Mouse (Mus musculus) left cerebral cortex, postnatal 14 days (tissue): ENCODE measurements around the gene Rabgef1. TPM values are rescaled to one million over a fixed set of nuclear protein-coding genes. Genes with fewer than 3 reads are reported as not detected.

Experiments
- DNase-seq, 2 experiments: peaks; one replicate each; pipeline ENCODE4 v3.0.0; 2021 to 2022; ENCODE audit warnings: low spot score in 2 of 2, mixed read lengths in 1 of 2
- intact Hi-C: fragments of 180-260 bp; cut with DNase I; formaldehyde crosslinking; loops from one replicate; pipeline ENCODE4 v1.15.1; 2025
- long read RNA-seq, 2 experiments: library from polyadenylated mRNA; stranded (forward); transcript quantifications; one replicate each; pipeline ENCODE4 v2.0.0; 2021
- total RNA-seq, 2 experiments: library from RNA; stranded (reverse); gene quantifications; 2 replicates each; pipeline ENCODE4 v1.2.3; 2021

Rabgef1 gene
- 10 to 100 TPM; 43.8 to 47.2 TPM for total RNA-seq
- long read RNA-seq, experiment 1, transcript Rabgef1-203 (9 exons, 2,690 nt) = major isoform, 20 of 56 reads
- long read RNA-seq, experiment 1, partial matches to known transcripts = 2 of 56 reads
- long read RNA-seq, experiment 1, other reads (novel, unspliced or antisense) = 30 of 56 reads
- long read RNA-seq, experiment 2, transcript Rabgef1-203 (9 exons, 2,690 nt) = major isoform, 22 of 51 reads
- long read RNA-seq, experiment 2, partial matches to known transcripts = 4 of 51 reads
- long read RNA-seq, experiment 2, other reads (novel, unspliced or antisense) = 23 of 51 reads

DNA sequence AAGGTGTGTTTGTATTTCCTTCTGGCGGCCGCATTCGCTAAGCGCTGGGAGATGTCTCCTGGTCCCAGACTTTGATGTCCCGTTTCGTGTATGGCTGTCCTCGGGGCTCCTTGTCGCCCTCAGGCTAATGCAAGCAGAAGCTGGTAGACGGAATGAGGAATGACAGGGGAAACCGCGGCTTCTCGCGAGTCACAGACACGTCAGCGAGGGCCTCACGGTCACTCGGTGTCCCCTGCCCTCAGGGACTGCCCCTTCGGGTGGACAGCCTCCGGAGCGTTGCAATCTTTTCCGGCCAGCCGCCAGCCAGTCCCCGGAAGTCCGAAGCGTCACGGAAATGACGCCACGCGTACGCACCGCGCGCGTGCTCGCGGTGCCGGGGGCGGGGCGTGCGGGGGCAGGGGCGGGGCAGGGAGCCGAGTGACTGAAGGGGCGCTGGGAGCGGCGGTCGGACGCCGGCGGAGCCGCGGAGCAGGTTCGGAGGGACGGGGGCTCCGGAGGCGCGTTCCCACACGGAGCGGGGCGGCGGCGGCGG, at the start of gene Rabgef1:
Rabgef1 (plus strand) TSS at position 376 of the 532 bp plus-strand sequence.
- intact Hi-C loops = loop anchor here (5.0 kb wide), 1 partner anchor 51 kb away; no protein-coding TSS in a partner anchor
- peak; percentile 91 to 92 for DNase-seq

DNA sequence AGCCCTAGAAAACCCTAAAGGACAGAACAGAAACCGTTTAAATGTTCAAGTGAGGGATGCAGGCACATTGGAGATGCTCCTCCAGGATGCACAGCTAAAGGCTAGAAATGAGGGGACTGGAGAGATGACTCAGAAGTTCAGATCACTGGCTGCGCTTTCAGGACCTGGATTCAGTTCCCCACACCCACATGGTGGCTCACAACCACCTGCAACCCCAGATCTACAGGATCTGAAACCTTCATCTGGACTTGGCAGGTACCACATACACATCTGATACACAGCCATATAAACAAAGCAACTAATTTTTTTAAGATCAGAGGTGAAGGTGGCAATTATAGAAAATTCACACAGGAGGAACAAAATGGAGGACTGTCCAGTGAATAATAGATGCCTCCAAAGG, 49.2 kb upstream of the Rabgef1 start:
- no peak for DNase-seq
- intact Hi-C loops = no loop called here

DNA sequence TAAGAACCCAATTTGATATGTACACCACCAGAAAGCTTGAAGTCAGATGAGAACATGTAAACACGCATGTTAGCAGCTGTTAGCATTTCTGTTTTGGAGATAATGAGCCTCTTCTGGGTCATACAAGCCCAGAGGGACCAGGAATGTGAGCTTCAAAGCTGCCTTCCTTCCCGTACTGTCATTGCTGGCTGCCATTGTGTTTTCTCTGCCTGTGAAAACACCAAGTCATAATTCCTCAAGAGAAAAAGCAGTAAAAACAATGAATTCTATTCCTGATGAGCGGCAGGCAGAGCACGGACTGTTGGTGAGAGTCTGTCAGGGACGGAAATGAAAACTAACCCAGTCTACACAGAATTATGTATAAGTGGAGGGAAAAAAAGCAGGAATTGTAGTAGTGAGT, 47.3 kb upstream of the Rabgef1 start:
- intact Hi-C loops = no loop called here
- DNase-seq = no peak

GRCm38 (mm10) chr5:130128686-130129523, 42.7 kb upstream of the Rabgef1 start:
- intact Hi-C loops = no loop called here
- no peak for DNase-seq

GRCm38 (mm10) chr5:130129524-130129793, 42.1 kb upstream of the Rabgef1 start:
- DNase-seq = no peak
- intact Hi-C loops = no loop called here

DNA sequence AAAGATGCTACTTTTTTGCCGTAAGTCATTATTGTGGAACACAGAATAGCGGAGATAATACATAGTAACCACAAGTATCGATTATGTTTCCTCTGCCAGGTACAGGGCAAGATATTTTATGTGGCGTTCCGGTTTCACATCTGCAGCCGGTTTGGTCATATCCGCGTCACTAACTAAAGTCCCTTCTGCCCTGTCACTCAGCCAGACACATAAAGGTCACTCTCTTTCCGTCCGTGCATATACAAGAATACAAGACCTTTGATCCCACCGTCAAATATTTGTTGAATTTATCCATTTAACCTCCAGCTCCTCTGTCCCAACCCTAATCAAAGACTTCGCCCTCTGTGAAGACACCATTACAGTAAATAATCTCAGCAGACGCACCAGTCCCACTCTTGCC, 35.0 kb upstream of the Rabgef1 start:
- intact Hi-C loops = loop anchor here (5.0 kb wide), 2 partner anchors 94 to 114 kb away; no protein-coding TSS in a partner anchor
- no peak for DNase-seq

DNA sequence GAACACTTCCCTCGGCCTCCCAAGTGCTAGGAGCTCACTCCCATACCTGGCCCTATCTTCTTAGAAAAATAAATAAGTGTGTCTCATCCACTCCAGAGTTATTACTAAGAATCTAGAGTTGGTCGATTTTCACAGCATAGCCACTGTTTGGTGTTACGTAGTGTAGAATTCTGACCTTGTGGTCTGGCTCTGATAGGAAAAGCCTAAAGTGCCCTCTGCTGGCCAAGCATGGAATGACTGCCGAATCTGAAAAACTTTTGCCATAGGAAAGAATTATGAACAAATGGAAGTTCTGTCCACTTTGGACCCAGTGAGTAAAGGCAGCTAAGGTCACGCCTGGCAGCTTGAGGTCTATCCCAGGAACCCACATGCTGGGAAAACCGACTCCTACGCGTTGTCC, 32.2 kb upstream of the Rabgef1 start:
- DNase-seq = peak; percentile 69 to 85
- intact Hi-C loops = loop anchor here (5.0 kb wide), 2 partner anchors 97 to 117 kb away; no protein-coding TSS in a partner anchor

DNA sequence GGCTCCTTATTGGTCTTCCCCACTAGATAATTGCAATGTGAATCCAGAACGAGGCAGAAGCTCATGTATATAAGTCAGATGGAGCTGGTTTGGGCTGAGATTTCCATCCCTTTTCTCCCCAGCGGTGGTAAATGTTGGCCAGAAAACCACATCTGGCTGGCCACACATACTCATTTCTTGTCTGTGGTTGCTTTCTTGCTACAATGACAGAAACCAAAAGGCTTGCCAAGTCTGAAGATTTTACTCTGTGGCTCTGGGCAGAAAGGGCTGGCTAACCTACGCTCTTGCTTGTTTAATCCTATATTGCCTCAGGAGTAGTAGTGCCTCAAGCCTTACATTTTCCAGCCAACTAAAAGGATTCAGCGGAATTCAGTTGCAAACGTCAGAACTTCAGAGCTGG, 30.5 kb upstream of the Rabgef1 start:
- no peak for DNase-seq
- intact Hi-C loops = loop anchor here (5.0 kb wide), 1 partner anchor 64 kb away; no protein-coding TSS in a partner anchor

DNA sequence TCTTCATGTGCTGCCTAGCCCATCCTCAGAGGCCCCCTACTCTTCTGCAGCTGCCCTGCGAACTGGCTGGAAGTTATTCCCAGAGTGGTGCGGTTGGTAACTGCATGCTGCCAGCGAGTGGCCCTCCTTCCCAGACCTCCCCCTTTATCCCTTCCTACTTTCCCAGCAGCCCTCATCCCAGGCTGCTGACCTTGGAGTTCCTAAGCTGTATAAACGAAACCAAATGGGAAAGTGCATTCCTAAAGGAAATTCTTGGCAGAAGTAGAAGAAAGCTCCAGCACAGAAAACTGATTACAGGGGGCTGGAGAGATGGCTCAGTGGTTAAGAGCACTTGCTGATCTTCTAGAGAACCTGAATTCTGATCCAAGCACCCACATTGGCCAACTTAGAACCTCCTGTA, 29.6 kb upstream of the Rabgef1 start:
- intact Hi-C loops = loop anchor here (5.0 kb wide), 1 partner anchor 65 kb away; no protein-coding TSS in a partner anchor
- DNase-seq = no peak

DNA sequence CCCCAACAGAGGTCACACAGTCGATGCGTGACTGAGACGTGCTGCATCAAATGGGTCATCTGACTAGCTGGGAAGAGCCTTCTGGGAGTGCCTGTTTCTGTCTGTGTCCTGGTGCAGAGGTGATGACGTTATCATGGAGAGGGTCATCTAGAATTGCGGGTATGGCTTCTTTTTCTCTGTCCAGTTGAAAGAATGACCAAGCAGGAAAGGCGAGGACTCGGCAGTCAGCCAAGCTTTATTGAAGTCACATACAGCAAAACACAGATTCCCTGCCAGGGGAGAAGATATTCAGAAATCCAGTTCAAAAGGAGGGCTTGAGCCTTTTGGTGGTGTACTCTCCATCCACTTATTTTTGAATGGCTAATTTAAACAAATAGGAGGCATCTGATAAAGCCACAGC, 28.5 kb upstream of the Rabgef1 start:
- intact Hi-C loops = loop anchor here (5.0 kb wide), 1 partner anchor 66 kb away; no protein-coding TSS in a partner anchor
- DNase-seq = no peak

DNA sequence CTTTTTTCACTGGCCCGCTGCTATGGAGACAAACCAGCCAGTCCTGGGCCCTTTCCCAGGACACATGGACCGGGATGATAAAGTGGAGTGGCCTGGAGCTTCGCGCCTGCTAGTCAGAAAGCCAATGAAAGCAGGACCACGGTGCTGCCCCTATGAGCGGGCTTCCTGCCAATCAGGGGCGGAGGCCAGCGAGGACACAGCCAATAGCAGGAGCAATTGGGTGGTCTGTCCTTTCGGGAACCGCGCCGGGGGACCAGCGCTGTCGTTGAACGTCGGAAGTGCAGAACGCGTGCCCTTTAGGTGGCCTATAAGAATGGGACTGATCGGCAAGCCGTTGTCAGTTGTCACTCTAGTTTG, 27.6 kb upstream of the Rabgef1 start:
- intact Hi-C loops = loop anchor here (5.0 kb wide), 1 partner anchor 67 kb away; no protein-coding TSS in a partner anchor
- DNase-seq = peak; percentile 79 to 85

GRCm38 (mm10) chr5:130144334-130145312, 27.0 kb upstream of the Rabgef1 start, which contains the start of gene Kctd7:
TSS of gene Kctd7 (plus strand) at chr5:130144861.
- peak; percentile 98 to 99 for DNase-seq
- intact Hi-C loops = loop anchor here (5.0 kb wide), 1 partner anchor 67 kb away; no protein-coding TSS in a partner anchor

DNA sequence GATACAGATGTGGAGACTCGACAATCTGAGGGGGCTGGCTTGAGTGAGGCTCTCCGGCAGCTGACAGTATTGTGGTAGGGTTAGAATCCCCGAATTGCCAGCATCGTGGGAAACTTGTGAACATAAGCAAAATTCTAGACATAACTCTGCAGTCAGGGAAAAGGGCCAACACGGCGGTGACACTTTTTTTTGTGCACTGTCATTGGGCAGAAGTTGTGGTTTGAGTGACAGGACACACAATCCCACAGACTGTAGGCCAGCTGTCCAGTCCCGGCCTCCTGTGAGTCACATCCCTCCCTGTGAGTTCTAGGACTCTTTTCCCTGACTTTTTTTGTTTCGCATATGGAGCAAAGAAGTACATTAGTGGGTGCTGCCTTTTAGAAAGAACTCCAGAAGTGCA, 25.6 kb upstream of the Rabgef1 start:
- peak; percentile 24 to 57 for DNase-seq
- intact Hi-C loops = no loop called here

DNA sequence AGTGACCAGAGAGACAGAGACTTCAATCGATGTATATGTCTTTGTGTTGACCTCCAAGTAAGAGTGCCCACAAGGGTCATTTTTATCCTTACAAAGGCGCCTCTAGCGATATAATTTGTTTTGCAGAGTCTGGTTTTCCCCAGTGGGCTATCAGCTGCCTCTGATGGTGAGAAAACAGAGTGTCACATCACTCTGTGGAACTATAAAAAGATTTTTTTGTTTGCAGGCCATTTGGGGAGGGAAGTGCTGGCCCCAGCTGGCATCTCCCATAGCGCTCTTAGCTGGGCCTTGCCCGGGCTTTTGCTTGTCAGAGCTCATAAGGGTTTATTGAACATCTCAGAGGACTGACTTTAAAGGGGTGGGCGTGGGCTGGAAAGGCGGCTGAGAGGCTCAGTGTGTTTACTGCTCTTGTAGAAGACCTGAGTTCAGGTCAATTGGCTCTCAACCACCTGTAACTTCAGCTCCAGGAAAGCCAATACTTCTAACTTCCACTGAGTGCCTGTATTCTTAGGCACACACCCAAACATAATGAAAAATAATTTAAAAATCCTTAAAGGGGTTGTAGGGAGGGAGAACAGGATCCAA, 21.8 kb upstream of the Rabgef1 start:
- no peak for DNase-seq
- intact Hi-C loops = no loop called here

GRCm38 (mm10) chr5:130154286-130154685, 17.3 kb upstream of the Rabgef1 start:
- DNase-seq = no peak
- intact Hi-C loops = no loop called here

DNA sequence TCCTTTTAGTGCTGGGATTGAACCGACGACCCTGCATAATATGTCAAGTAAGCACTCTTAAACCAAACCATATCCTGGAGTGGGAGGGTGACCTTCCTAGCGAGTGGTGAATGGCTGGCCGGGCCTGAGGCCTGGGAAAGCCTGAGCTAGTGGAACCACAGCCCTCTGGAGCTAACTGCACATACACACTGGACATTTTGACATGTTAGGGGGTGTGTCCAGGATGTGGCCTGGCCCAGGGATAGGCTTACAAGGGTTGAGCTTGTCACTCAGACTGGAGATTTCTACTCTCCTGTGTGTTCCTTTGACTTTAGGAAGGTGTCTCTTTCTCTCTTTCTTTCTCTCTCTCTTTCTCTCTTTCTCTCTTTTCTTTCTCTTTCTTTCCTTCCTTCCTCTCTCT, 13.1 kb upstream of the Rabgef1 start:
- no peak for DNase-seq
- intact Hi-C loops = no loop called here

DNA sequence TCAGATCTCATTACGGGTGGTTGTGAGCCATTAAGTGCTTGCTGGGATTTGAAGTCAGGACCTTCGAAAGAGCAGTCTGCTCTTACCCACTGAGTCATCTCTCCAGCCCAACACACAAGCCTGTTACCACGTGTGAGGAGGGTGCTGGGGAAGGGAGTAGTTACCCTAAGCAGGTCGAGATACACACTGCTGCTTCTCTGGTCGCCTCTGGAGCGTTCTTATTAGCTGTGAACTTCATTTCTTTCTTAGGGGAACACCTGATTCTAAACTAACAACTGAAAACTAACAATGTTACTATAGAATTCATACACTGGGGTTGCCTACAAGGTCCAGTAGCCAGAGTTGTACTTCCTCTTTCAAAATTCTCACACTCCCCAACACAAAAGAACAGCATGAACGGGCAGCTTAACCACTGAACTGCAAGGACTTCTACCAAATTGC, 11.8 kb upstream of the Rabgef1 start:
- intact Hi-C loops = no loop called here
- no peak for DNase-seq

DNA sequence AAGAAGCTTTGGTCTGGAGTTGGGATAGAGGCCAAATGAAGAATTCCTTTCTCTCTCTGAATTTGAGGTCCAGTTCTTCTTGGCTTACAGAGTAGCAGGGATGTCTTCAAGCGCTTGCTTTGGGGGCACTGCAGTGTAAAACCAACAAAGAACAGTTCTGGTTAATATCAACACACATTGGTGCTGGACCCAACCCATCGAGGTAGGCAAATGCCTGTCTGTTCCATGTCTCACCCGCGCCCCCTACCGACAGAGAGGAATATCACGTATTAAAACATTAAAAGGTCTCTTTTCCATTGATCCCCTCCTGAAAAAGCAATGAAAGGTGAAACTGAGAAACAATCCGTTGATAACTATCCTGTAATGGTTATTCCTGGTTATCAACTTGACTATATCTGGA, 7.9 kb upstream of the Rabgef1 start:
- intact Hi-C loops = no loop called here
- DNase-seq = peak; percentile 67 to 81

DNA sequence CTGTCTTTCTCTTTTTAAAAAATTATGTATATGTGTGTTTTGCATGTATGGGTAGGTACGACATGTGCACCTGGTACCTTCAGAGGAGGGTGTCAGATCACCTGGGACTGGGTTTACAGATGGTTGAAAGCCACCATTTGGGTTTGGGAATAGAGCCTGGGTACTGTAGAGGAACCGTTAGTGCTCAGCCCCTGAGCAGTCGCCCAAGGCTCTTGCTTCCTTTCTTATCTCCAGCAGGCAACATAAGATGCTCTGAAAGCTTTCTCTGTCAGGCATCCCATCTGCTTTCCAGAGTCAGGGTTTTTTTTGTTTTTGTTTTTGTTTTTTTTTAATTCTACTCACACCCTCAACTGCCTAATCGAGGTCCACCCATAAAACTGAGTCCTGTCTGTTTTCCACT, 6.4 kb upstream of the Rabgef1 start:
- intact Hi-C loops = no loop called here

More for the DNA sequence above, 6.4 kb upstream of the Rabgef1 start:
- no peak for DNase-seq
